Mouse (Mus musculus): ENCODE measurements around the gene Dnajb12.

Gene Dnajb12

DNA sequence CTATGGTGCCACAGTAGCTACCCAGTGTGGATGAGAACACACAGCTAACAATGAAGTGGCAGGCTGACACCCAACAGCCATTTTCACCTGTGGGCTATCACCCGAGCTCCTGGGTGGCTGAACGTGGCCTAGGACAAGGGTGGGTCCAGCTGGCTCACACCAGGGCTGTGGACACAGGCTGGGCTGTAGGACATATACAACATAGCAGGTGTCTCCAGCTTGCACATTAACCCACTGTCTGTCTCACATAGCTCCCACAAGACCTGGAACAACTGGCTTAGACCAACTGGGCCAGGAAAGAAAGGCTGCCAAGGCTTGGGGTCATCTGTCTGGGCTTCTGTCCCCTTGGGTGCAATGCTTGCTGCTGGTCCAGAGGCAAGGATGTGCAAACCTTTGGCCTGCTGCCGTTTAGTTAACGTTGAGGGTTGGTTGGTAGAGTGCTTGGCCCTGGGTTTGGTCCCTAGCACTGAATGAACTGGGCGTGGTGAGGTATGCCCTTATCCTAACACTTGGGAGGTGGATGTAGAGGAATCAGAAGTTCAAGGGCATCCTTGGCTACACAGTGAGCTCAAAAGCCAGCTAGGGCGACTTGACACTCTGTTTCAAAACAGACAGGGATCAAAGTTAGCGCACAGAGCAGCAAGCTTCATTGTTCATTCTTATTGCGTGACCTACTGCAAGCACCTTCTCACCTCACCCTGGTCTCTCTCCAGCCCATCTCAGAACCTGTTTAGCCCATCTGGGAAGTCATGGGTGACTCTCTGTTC, 36.0 kb downstream of the Dnajb12 start:
- DNase-seq (ENCODE audit: extremely low read depth, low read depth, low spot score): peak; percentile 46

DNA sequence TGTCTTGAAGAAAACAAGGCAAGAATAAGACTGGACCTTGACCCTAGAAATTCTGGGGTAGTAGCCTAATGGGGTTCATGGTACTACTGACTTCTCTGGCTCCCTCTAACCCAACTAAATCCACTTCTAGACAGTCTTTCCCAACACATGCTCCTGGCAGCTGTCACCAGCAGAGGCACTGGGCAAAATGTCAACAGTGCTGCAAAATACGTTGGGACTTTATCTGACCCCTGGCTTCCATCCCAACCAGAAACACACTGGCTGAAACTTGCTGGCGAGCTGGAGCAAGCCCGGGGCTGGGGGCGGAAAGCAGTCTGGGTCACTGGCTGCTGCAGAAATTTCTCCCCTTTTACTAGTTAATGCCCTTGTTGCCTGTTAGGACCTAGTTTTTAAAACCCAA, 36.8 kb downstream of the Dnajb12 start:
- DNase-seq (ENCODE audit: extremely low read depth, low read depth, low spot score): peak; percentile 95

DNA sequence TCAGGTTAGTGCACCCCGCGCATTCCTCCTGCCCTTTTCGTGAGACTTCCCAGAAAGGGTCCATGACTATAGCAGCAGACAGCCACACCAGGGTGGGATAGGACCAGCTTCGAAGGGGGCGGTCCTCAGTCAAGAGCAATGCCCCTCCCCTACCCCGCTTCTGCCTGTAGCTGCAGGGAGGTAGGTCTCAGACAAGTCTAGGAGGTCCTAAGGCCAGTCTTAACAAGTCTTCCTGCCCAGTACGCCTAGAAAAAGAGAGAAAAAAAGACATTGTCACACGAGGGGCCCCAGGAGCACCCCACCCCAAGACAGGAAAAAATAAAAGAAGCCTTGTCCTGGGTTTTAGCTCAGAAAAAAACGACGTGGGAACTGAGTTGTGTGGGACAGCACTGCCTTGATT, 37.3 kb downstream of the Dnajb12 start:
- no peak for DNase-seq (ENCODE audit: extremely low read depth, low read depth, low spot score)

DNA sequence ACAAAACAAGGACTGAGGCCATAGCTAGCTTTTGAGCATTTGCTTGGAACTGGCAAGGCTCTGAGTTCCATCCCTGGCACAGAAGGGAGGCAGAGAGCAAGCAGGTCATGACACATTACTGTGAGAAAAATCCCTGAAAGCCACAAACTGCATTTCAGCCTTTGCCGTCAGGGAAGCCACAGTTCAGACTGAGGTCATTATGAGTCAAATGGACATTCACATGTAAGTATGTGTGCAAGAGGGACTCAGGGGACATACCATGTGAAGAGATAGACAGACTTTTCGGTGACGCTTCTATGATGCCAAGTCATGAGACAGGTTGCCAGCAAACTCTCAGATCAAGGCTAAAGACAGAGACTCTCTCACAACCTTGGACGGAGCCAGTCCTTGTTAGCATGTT, 38.8 kb downstream of the Dnajb12 start:
- no peak for DNase-seq (ENCODE audit: extremely low read depth, low read depth, low spot score)

DNA sequence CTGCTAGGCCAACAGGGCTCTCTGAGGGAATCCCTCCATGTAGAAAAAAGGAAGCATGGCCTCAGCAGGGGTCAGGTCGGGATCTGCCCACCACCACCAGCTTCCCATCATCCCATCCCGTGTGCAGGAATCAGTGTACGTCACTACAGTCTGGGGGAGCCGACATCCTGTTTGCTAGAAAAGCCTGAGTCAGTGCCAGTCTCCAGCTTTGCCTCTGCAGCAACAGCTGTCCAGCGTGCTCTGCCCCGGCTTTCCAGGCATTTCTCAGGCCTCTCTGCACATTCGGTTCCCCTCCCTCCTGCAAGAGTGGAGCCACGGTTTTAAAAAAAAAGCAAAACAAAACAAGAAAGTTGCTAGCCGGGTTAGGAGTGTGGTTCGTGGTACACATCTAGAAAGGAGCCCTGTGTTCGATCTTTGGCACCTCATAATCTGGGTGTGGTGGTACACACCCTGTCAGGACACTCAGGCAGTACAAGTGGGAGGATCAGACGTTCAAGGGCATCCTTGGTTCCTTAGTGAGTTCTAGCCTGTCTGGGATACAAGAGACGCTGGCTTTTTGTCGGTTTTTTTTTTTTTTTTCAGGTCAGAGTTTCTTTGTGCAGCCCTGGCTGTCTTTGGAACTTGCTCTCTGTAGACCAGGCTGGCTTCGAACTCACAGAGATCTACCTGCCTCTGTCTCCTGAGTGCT, 40.3 kb downstream of the Dnajb12 start:
- no peak for DNase-seq (ENCODE audit: extremely low read depth, low read depth, low spot score)

DNA sequence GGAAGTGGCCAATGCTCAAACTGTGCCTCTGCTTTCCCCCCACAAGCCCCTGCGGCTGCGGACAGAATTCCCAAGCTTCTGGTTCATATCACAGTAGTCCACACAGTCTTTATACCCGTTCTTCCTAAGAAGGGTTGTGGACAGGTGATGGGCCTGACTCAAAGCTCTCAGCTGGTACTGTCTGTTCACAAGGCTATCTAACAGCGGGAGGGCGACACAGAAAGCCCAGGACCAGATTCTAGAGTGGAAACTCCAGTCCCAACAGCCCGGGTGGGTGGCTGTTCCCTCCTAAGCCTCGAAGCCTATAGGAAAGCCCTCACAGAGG, 41.1 kb downstream of the Dnajb12 start:
- no peak for DNase-seq (ENCODE audit: extremely low read depth, low read depth, low spot score)

DNA sequence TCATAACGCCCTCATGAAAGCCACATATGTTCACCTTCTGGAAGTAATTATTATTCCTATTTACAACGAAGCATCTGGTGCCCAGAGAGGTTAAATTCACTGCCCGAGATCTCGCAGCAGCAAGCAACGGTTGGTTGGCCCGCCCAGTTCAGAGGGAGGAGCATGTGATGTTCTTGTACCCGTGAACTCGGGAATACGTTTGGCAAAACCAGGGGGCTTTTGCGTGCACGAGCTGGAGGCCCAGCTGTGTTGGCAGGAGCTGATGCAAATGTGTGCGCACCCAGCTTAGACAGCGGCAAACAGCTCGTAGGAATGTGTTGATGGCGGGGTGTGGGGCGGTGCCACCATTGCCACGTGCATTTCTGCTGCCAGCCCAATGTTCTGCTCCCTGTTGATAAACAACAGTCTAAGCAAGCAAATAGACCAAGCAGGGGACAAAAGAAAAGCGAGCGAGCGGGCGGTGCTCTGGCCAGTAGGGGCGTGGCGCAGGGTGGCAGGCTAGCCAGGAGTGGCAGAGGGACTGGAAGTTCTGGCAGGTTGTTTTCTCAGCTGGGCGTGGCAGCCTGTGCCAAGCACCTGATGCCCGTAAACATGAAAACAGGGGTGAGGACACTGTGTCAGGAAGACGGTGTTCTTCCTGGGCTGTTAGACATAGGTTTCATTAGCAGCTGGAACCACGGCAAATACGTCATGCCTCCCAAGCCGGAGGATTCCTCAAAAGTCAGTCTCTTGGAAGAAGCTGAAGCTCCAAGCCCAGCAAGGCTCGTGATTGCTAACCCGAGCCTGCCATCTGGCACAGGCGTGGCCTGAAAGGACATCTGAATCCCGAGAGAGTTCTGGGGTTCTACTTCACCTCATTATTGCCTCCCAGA, 41.7 kb downstream of the Dnajb12 start:
- DNase-seq (ENCODE audit: extremely low read depth, low read depth, low spot score): no peak

DNA sequence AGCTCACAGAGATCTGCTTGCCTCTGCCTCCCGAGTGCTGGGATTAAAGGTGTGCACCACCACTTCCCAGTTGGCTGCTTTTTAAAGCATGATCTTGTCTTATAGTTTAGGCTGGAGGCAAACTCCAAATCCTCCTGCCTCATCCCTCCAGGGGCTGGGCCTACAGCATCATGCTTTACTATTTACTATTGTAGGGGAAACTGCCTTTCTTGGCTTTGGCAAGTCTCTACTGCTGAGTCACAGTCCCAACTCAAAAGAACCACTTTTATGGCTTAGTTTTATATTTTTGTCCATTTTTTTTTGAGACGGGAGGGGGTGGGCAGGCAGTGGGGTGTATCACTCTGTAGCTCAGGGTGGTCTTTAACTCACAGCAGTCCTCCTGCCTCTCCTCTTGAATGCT, 44.1 kb downstream of the Dnajb12 start:
- no peak for DNase-seq (ENCODE audit: extremely low read depth, low read depth, low spot score)

DNA sequence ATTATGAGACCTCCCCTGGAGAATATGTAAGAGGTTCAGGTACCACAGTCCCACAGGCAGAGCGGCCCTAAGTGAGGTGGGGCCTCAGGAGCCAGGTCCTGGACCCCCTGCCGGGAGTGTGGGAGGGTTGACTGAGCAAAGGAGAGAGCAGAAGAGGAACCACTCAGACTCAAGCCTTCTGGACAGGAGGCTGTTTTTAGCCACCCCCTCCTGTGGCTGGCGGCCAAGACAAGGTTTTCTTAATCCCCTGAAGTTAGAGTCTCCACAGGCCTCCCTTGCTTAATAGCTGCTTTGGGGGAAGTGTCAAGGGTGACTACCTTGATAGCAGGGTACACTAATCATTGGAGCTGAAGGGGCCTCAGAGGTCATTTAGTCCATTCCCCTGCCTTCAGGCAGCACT, 44.9 kb downstream of the Dnajb12 start:
- DNase-seq (ENCODE audit: extremely low read depth, low read depth, low spot score): no peak

DNA sequence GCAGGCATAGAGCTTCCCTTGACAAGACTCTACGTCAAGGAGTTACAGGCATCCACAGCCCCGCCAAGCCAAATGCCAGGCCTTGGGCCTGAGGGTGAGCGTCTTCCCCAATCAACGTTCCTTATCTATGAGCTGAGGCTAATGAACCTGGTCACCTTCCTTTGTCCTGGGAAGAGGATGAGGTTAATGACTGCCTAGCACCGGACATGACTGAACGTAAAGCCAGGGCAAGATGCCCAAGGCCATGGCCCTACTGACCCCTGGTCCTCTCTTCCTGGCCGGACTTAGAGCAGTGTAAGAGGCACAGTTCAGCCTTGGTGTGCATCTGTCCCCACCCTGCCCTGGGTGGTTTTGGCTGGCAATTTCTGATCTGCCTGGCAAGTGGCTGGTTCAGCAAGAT, 49.8 kb downstream of the Dnajb12 start:
- DNase-seq (ENCODE audit: extremely low read depth, low read depth, low spot score): no peak

DNA sequence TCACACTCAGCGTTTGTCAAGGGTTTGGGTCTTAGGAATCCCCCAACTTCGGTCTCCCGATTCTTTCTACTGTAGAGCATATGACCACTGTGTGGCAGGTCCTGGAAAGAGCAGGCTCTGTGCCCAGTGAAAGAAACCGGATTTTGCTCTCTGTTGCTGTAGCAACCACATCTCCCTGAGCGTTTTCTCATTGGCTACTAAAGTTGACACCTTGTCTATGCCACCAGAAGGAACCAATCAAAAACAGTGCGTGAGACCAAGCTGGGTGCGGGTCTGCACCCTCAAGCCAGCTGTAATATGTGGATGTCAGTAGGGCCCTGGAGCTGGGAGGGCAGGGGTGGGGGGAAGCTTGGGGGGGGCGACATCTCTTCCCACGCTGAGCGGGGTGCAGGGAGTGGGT, 51.6 kb downstream of the Dnajb12 start:
- no peak for DNase-seq (ENCODE audit: extremely low read depth, low read depth, low spot score)

DNA sequence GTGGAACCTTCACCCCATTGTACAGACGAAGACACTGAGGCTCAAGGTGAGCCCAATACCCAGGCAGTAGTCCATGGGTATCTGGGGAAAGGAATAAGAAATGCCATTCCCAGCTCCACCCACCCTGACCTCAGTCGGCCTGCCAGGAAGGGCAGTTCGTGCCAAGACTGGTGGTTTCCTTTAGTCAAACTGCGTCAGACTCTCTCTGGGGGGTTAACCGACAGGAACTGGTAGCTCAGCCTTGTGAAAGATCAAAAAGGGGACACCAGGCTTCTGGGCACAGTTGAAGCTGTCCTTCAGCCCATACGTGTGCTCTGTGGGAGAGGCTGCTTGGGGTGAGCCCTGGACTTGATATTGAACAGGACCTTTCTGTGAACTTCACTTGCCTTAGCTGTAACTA, 53.2 kb downstream of the Dnajb12 start:
- no peak for DNase-seq (ENCODE audit: extremely low read depth, low read depth, low spot score)

DNA sequence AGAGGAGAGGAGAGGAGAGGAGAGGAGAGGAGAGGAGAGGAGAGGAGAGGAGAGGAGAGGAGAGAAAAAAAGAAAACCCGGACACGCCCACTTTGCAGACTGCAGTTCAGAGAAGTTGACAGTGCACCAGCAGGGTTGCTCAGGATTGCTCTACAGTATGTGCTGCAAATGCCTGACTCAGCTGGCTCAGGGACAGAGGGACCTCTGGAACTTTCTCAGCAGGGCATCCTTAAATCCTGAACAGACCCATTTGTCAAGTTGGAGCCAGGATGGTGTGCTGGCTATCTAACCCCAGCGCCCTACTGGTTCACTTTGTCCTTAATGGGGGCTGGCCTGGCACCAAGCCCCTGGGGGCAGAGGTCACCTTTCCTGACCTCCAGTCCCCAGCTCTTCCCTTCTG, 54.7 kb downstream of the Dnajb12 start:
- DNase-seq (ENCODE audit: extremely low read depth, low read depth, low spot score): no peak

DNA sequence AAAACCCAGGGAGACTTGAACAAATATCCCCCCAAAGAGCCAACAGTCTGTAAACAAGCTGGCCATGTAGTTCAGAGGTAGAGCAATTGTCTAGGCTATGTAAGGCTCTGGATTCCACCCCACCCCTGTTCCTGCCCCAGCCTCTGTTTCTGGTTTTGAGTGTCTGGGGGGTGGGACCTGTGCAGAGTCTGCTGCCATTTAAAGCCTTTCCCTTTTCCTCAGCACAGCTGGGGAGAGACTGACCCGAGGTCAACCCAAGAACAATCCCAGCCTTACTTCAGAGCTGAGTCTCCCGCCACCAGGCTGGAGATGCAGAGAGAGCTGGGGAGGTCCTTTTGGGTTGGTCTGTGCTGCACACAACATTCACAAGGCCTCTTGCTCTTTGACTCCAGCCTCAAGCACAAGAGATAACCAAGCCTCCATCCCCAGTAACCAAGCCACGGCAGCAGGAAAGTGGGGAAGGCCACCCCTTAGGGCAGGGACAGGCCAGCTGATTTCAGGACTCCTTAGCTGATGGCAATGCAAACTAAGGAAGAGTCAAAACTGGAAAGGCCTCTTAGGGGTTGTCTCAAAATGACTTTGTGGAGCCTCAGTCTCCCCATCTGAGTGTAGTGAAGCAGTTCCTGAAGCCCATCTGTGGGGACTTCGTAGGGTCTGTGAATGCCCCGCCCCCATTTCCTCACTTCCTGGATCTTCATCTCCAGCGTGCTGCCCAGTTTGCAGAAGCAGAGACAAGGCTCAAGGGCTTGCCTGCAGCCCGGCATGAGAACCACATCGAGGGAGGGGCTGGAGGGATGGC, 56.9 kb downstream of the Dnajb12 start:
- no peak for DNase-seq (ENCODE audit: extremely low read depth, low read depth, low spot score)

DNA sequence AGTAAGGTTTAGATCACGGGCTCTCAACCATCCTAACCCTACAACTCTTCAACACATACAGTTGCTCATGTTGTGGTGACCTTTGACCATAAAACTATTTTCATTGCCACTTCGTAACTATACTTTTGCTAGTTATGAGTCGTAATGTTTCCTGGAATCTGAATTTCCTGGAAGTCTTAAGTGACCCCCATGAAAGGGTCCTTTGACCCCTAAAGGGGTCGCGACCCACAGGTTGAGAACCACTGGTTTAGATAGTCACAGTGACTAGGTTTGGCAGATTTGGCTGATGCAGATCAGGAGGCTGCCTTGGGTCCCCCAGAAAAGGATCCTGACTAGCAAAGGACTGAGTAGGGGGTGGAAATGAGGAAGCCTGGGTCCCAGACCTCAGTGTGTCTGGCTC, 59.3 kb downstream of the Dnajb12 start:
- DNase-seq (ENCODE audit: extremely low read depth, low read depth, low spot score): no peak

DNA sequence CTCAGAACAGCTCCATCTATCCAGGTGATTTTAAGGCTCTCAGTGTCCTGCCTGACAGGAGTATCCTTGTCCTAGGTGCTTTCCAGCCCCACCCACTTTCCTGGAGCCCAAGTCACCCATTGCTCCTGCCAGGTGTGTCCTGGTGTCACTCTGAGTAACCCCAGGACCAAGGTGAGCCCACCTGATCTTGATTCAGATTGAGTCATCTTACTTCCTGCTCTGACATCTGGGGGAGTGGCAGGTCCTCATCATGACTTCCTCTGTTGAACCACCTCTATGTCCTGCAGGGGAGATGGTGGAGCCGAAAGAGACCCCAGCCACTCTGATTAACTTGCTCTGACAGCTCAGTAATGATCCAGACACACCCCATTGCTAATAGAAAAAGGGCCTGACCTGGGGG, 59.7 kb downstream of the Dnajb12 start:
- no peak for DNase-seq (ENCODE audit: extremely low read depth, low read depth, low spot score)

DNA sequence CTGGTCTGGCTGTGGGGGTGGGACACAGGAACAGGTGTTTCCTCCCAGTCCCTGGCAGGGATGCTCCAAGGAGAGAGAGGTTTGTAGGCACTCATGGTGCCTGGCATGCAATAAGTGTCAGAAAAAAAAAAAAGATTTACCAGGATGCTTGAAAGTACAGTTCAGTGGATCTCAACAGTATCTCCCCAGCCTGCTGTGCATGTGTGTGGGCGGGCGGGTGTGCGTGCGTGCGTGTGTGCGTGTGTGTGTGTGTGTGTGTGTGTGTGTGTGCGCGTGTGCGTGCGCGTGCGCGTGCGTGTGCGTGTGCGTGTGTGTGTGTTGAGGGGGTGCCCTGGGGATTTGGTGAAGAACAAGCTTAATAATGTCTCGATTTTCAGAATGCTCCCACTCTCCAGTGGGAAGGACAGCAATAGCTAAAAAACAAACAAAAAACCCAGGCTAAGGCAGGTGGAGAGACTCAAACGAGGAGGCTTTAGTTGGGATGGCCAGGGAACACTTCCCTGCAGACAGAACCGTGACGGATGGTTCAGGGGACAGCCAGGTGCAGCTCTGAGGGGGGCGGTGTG, 63.0 kb downstream of the Dnajb12 start:
- no peak for DNase-seq (ENCODE audit: extremely low read depth, low read depth, low spot score)

DNA sequence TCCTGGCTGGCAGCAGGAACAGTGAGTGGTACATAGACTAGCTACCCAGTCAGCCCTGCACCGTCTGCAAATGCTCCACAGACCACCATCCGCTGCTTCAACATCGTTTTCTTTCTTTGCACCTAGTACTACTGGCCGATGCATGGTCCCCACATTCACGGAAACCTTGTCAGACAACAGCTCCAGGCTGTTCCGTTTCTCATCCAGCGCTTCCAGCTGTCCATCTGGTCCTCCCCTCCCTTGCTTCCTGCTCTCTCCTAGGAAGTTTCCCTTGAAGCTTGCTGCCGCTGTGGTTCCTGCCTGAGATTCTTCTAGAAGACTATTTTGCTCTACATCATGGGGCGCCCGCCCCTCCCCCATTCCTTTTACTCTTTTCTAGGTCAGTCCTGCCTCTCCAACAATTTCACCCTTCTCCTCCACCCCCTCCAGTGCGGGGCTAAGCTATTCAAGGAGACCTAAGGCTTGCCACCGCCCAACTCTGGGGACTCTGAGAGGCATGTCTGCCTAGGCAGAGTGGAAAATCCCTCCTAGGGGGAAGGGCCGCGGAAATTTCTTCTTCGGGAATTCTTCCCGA, 63.6 kb downstream of the Dnajb12 start:
- DNase-seq (ENCODE audit: extremely low read depth, low read depth, low spot score): no peak

DNA sequence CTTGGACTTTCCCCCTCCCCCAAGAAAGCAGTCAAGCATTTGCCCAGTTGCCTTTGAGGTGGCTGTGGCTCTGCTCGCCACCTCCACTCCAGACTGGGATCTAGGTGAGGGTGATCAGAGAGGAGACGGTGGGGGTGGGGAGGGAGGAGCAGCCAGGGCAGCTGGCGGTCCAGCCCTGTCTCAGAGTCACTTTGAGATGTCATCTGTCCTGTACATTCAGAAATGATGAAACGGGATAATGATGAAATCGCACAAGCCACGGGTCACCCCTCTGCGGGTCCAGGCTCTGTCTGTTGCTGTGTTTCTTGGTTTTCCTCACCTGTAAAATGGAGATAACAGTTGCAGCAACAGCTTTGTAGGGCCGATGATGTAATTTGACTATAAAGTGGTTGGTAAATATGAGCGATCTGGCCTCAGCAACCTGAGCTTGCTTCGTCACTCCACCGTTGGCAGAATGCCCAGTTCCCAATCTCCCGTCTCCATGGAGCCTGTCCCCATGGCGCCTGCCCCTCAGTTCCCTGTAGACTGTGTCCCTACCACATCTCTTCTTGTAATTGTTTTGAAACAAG, 64.1 kb downstream of the Dnajb12 start:
- DNase-seq (ENCODE audit: extremely low read depth, low read depth, low spot score): no peak

DNA sequence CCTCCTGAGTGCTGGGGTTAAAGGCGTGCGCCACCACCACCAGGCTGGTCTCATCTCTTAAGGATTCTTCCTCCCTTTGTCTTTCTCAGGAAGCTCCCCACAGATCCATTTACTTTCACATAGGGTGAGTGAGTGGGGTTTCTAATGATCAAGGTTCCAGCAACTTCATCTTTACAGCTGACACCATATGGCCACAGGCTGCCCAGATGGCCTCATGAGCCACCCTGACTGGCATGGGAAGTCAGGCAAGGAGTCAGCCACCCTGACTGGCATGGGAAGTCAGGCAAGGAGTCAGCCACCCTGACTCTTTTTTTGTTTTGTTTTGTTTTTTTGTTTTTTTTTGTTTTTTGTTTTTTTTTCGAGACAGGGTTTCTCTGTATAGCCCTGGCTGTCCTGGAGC, 66.1 kb downstream of the Dnajb12 start:
- no peak for DNase-seq (ENCODE audit: extremely low read depth, low read depth, low spot score)

All from fat pad, adult 2 months (tissue).